Mouse (Mus musculus) forebrain, embryonic 16.5 days (tissue): Measurements from ENCODE around the gene Zfp950. TPM values are rescaled to one million over a fixed set of nuclear protein-coding genes. Genes with fewer than 3 reads are reported as not detected.

Experiments
- ATAC-seq: fragments of 200-750 bp; cut with Nextera tagmentation; 2 replicates; pipeline ENCODE4 v1.8.0; 2017; ENCODE audit warnings: mild to moderate bottlenecking, moderate library complexity
- H3K27ac ChIP-seq: fragments of 300-500 bp; sonication (generic); 2 replicates; pipeline ENCODE4 v1.5.1; 2014; ENCODE audit warnings: low read length, control low read depth
- H3K27me3 ChIP-seq: fragments of 300-500 bp; sonication (generic); replicated peaks from 2 replicates; pipeline ENCODE4 v1.6.1; 2014; ENCODE audit warnings: low read length; ENCODE audit not compliant: control insufficient read depth, insufficient read depth
- H3K36me3 ChIP-seq: fragments of 300-500 bp; sonication (generic); 2 replicates; pipeline ENCODE4 v1.6.1; 2014; ENCODE audit not compliant: control insufficient read depth, insufficient read depth
- H3K4me1 ChIP-seq: fragments of 300-500 bp; sonication (generic); replicated peaks from 2 replicates; pipeline ENCODE4 v1.6.1; 2014; ENCODE audit warnings: low read length; ENCODE audit not compliant: control insufficient read depth, insufficient read depth
- H3K4me2 ChIP-seq: fragments of 300-500 bp; sonication (generic); 2 replicates; pipeline ENCODE4 v1.6.1; 2014; ENCODE audit warnings: mild to moderate bottlenecking, low read length, control low read depth
- H3K4me3 ChIP-seq: fragments of 300-500 bp; sonication (generic); replicated peaks from 2 replicates; pipeline ENCODE4 v1.5.1; 2014; ENCODE audit warnings: mild to moderate bottlenecking, low read length, control low read depth
- H3K9ac ChIP-seq: fragments of 300-500 bp; sonication (generic); replicated peaks from 2 replicates; pipeline ENCODE4 v1.6.1; 2014; ENCODE audit warnings: low read depth, low read length, control low read depth
- H3K9me3 ChIP-seq: fragments of 300-500 bp; sonication (generic); 2 replicates; pipeline ENCODE4 v1.6.1; 2016; ENCODE audit warnings: low read length; ENCODE audit not compliant: control insufficient read depth
- WGBS: fragments of 180-500 bp; shearing (Covaris S2); extraction: QIAGEN DNeasy Blood & Tissue Kit; methylation state at CpG from one replicate; pipeline ENCODE4 v1.1.7; 2014; 5-methylcytosine and 5-hydroxymethylcytosine counted together
- polyA plus RNA-seq: library from polyadenylated mRNA; unstranded; fragments of >200 nt; fragmentation: Nextera tagmentation; extraction: Ambion mirVana; gene quantifications from 2 replicates; pipeline ENCODE4 v1.2.1, GENCODE M21; 2015

The Zfp950 gene
- polyA plus RNA-seq, 1 experiment from 2014 or later, result 48.3 TPM

DNA sequence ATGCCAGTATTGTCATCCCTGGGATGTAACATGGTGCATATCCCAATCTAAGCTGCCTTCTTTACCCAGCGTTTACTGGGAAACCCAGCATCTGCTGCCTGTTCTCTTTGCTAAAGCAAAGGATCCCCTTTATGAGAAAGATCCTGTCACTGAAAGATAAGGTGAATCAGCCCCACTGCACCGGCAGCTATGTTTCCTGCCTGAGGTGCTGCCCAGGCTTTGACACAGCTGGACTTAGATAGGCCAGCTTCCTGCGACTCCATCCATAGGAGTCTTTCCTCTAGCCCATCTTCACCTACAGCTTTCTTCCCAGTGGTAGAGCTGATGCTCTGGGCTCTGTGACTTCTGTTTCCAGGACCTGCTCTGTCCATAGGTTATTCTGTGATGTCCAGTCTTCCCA is 62.0 kb downstream of the Zfp950 start:
- WGBS, result 92% methylated on average over 3 of the region's 3 CpGs
- Histone ChIP-seq H3K36me3 (no peaks in the 10 kb centered on the region), H3K9ac (no peak overlapping the region)

DNA sequence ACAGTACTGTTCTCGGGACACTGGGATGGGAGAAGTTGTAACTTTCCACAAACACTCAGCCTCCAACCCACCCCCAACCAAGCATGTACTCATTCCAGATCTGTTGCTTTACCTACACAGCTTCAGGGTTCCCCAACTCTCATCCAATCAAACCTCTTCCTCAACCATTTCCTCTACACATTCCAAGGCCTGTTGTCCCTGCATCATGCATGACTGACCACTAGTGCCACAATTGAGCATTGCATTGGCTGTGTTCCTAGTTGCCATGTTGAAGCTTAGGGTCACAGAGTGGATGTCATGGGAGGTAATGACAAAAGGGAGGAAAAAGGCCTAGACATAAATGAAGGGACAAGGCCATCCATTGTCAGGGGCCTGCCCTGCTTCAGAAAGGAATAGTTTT is 75.6 kb downstream of the Zfp950 start:
- Histone ChIP-seq H3K27me3 (no peaks in the 10 kb centered on the region), H3K9me3 (no peaks in the 10 kb centered on the region), H3K27ac (no peak overlapping the region), H3K4me2 (no peak overlapping the region), H3K4me3 (no peak overlapping the region), H3K36me3 (no peaks in the 10 kb centered on the region), H3K4me1 (no peaks in the 10 kb centered on the region), H3K9ac (no peak overlapping the region)
- WGBS, result 88% methylated on average over 1 of the region's 1 CpGs
- ATAC-seq, result no peak

More for the DNA sequence above, 62.0 kb downstream of the Zfp950 start:
- Histone ChIP-seq H3K27me3 (no peaks in the 10 kb centered on the region), H3K4me1 (no peaks in the 10 kb centered on the region), H3K9me3 (no peaks in the 10 kb centered on the region), H3K4me3 (no peak overlapping the region), H3K4me2 (no peak overlapping the region), H3K27ac (no peak overlapping the region)
- ATAC-seq, result no peak

DNA sequence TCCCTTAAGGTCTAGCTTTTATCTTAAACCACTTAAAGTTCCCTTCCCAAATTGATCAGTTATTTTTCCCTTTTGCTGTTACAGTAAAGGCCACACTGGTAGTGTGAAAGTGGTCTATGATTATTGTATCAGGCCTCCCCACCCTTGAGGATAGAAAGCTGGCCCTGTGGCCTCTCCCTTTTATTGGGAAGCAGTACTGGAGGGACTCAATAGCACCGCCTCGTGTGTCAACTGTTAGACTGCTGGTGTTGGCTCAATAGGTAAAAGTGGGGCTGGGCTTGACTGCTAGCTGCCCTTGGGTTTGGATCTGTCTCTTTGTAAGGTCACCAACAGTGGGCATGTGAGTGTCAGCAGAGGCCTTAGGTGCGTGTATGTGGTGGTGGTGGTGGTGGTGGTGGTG is 76.3 kb downstream of the Zfp950 start:
- Histone ChIP-seq H3K36me3 (no peaks in the 10 kb centered on the region), H3K27me3 (no peaks in the 10 kb centered on the region), H3K9me3 (no peaks in the 10 kb centered on the region), H3K4me3 (no peak overlapping the region), H3K9ac (no peak overlapping the region), H3K4me2 (no peak overlapping the region), H3K27ac (no peak overlapping the region), H3K4me1 (no peaks in the 10 kb centered on the region)
- no peak for ATAC-seq
- WGBS, result 89% methylated on average over 3 of the region's 3 CpGs

DNA sequence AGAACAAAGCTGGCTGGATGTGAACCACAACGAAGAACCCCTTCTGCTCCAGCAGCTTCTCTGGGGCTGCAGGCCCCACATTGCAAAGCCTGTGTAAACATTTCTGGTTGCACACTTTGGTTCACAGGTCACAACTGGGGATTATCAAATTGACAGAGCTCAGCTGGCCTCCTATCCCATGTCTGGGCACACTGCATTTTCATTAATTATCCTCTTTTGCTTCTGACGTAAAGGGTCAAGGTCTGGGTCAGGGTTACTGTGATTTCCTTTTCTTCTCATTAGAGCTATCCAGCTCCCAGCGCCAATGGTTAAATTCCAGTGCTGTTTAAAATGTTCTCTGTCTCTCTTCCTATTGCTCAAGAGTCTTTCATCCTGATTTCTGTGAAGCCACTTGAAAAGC is 83.1 kb downstream of the Zfp950 start:
- WGBS, result 56% methylated on average over 3 of the region's 3 CpGs
- no peak overlapping the region for H3K4me2 ChIP-seq
- no peak overlapping the region for H3K27ac ChIP-seq
- no peaks in the 10 kb centered on the region for H3K4me1 ChIP-seq
- H3K9me3 ChIP-seq, result no peaks in the 10 kb centered on the region; the same call in 1 of the 2 replicates
- no peak overlapping the region for H3K9ac ChIP-seq
- no peak for ATAC-seq
- no peaks in the 10 kb centered on the region for H3K36me3 ChIP-seq
- no peak overlapping the region for H3K4me3 ChIP-seq
- H3K27me3 ChIP-seq, result no peaks in the 10 kb centered on the region

DNA sequence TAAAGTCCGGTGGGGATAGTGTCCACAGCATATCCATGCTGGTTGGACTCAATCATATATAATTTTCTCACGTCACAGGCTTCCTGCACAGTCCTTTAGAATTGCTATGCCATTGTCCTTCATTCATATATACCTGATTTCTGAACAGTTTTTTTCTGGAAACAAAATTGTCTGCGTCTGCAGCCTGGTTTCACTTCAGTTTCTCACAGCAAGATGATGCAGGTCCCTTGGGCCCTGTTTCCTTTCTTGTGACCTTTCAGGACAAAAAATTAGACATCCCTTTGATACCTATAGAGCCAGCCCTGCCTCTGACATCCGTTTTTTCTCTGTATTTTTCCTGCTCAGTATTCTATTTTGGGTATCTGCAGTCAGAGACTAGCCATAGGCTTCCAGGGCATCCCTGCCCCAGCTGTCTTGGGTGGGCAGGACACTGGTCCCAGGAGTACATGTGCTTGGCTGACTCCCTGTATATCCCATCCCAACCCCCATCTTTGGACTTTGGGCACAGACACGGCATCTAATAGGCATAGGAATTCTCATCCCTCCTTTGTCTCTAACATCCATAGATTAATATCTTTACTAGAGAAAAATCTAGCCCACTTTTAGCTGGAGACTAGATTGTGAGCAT is 83.7 kb downstream of the Zfp950 start:
- no peaks in the 10 kb centered on the region; the same call in 1 of the 2 replicates for H3K9me3 ChIP-seq
- H3K36me3 ChIP-seq, result no peaks in the 10 kb centered on the region
- 77% methylated on average over 5 of the region's 5 CpGs for WGBS
- no peaks in the 10 kb centered on the region for H3K27me3 ChIP-seq
- H3K4me2 ChIP-seq, result no peak overlapping the region
- no peaks in the 10 kb centered on the region for H3K4me1 ChIP-seq
- no peak for ATAC-seq
- no peak overlapping the region for H3K9ac ChIP-seq
- H3K4me3 ChIP-seq, result no peak overlapping the region
- H3K27ac ChIP-seq, result no peak overlapping the region

DNA sequence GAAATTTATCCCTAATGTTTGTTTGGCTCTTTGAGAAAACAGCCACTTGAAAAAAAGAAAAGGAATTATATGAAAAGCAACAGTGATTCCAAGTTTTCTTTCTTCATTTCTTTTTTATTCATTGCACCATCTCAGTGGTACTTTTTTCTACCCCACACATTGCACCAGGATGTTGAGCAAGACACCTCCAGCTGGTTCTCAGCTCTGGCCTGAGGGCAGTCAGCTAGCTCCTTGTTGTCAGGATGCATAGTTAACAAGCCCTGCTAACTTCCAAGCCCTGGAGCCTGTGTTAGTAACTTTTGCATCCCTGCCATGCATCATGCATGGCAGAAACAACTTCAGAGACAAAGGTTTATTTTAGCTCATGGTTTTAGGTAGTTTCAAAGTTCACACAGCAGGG is 87.9 kb downstream of the Zfp950 start:
- no peak overlapping the region for H3K4me3 ChIP-seq
- no peak overlapping the region for H3K4me2 ChIP-seq
- H3K27ac ChIP-seq, result no peak overlapping the region
- H3K9me3 ChIP-seq, result no peaks in the 10 kb centered on the region; the same call in 1 of the 2 replicates
- no peak overlapping the region for H3K9ac ChIP-seq
- no peaks in the 10 kb centered on the region for H3K4me1 ChIP-seq
- no peak for ATAC-seq
- no peaks in the 10 kb centered on the region for H3K27me3 ChIP-seq
- no peaks in the 10 kb centered on the region for H3K36me3 ChIP-seq

DNA sequence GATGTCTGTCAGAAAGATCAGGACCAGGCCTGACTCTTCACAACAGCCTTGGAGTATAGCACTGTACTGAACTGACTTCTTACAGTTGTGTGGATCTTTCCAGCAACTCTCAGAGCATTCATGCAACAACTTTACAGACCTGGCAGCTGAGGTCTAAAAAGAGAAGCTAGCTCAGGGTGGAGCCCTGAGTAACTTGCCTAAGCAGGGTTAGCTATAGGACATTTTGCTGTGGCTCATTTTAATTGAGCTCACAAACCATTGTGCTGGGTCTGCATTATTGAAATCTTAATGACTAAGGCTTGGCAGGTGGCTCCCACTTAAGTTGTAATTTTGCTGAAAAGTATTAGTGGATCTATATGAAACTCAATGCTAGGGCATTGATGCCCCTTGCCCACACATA is 88.6 kb downstream of the Zfp950 start:
- H3K4me2 ChIP-seq, result no peak overlapping the region
- no peaks in the 10 kb centered on the region for H3K4me1 ChIP-seq
- H3K9ac ChIP-seq, result no peak overlapping the region
- no peaks in the 10 kb centered on the region; the same call in 1 of the 2 replicates for H3K9me3 ChIP-seq
- H3K4me3 ChIP-seq, result no peak overlapping the region
- no peaks in the 10 kb centered on the region for H3K36me3 ChIP-seq
- no peak for ATAC-seq
- H3K27me3 ChIP-seq, result no peaks in the 10 kb centered on the region
- H3K27ac ChIP-seq, result no peak overlapping the region

DNA sequence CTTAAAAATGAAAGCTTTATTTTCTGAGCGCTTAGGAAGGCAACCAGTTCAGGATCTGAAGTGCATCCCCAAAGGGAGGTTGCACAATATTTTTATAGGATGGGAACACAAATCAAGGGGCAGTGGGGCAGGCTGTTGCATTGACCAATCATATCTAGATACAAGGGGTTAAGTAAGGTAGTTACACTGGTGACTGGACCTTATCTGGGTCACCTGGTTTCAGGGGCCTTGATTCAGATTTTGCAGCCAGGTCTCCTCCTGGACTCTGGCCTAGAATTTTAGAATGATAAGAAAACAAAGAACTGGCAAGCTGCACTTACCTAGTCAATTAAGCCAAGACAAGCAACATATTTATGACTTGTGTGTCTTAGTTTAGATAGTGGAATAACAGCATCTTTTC is 89.5 kb downstream of the Zfp950 start:
- Histone ChIP-seq H3K27ac (no peak overlapping the region), H3K36me3 (no peaks in the 10 kb centered on the region), H3K9ac (no peak overlapping the region), H3K4me1 (no peaks in the 10 kb centered on the region), H3K4me2 (no peak overlapping the region), H3K9me3 (no peaks in the 10 kb centered on the region; the same call in 1 of the 2 replicates), H3K4me3 (no peak overlapping the region), H3K27me3 (no peaks in the 10 kb centered on the region)
- WGBS, result 90% methylated on average over 1 of the region's 1 CpGs
- no peak for ATAC-seq

DNA sequence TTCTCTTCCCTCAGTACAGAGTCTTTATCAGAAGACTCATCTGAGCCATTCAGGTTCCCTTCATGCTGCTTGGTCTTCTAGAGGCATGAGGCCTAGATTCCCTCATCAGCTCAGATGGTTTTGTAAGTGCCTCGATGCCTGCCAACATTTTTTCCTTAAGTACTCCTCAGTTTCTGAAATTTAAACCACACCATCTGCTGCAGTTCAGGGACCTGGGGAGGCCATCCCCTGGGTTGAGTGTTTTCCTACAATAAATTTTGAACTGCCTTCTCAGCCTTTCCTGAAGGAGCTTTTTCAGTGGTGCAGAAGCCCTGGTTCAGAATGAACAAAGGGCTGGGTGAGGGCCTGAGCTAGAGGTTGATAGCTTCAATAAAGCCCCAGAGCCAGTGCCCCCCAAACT is 91.2 kb downstream of the Zfp950 start:
- 68% methylated on average over 1 of the region's 1 CpGs for WGBS
- H3K4me3 ChIP-seq, result no peak overlapping the region
- H3K4me1 ChIP-seq, result no peaks in the 10 kb centered on the region
- H3K27ac ChIP-seq, result no peak overlapping the region
- no peak overlapping the region for H3K4me2 ChIP-seq
- H3K27me3 ChIP-seq, result no peaks in the 10 kb centered on the region
- no peak for ATAC-seq
- H3K9me3 ChIP-seq, result no peaks in the 10 kb centered on the region; the same call in 1 of the 2 replicates
- no peak overlapping the region for H3K9ac ChIP-seq
- no peaks in the 10 kb centered on the region for H3K36me3 ChIP-seq

DNA sequence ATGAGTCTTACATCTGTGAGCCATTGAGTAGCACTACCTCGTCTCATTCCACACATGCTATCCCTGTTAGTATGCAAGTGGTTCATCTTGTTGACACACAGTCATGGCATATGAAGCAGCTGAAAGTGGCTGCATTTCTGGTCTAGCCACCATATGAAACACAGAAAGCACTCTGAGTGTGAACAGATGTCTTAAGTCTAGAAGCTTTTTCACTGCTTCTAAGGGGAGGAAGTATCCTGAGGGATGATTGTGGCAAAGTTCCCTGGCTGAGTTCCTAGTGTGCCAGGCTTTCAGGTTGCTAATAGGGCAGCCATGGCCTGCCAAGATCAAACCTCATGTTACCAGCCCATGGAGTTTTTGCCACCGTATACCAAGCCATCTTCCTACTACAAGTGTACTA is 92.0 kb downstream of the Zfp950 start:
- no peaks in the 10 kb centered on the region for H3K4me1 ChIP-seq
- H3K27ac ChIP-seq, result no peak overlapping the region
- H3K36me3 ChIP-seq, result no peaks in the 10 kb centered on the region
- H3K27me3 ChIP-seq, result no peaks in the 10 kb centered on the region
- ATAC-seq, result no peak; the same call in 1 of the 2 replicates
- 55% methylated on average over 2 of the region's 2 CpGs for WGBS
- H3K4me3 ChIP-seq, result no peak overlapping the region
- no peak overlapping the region for H3K4me2 ChIP-seq
- no peaks in the 10 kb centered on the region for H3K9me3 ChIP-seq
- no peak overlapping the region for H3K9ac ChIP-seq
